Mouse (Mus musculus): Measurements from ENCODE around the gene Pofut1.

DNA sequence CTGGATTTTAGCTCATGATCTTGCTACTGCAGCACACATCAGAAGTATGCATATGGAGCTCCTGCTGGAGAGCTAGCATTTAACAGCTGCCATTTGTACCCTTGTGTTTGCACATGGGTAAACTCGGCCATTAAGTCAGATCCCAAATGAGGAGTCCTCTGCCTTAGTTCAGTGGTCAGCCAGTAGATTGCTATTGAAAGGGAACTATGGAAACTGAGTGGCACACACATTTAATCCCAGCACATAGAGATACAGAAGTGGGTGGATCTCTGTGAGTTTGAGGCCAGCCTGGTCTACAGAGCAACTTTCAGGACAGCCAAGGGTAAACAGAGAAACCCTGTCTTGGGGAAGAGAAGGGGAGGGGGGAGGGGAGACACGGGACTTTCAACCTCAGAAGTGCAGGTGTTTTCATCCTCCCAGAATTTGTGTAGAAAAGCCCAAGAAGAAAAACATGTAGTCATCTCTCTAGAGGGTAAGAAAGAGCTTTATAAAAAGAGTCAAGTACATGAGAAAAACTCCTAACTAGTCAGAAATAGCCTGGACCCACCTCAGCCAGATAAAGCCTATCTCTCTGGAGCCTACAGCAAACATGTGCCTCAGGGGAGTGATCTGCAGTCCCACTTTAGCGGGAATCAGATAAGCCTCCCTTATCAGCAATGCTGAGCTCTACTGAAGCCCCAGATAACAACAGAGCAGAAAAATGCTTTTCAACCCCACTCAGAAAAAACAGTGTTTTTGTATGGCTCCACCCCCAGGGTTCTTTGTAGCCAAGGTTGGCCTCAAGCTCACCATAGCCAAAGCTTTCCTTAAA, 18.7 kb downstream of the Pofut1 start:
- no peak for TF ChIP-seq POLR2A (IDR thresholded peaks at IDR 0.05; ENCODE audit: borderline replicate concordance, extremely low read depth, insufficient read depth, insufficient read length, poor library complexity, severe bottlenecking)
- no peak for TF ChIP-seq CTCF (IDR thresholded peaks at IDR 0.05; ENCODE audit: borderline replicate concordance, extremely low read depth, insufficient read depth, insufficient read length)

Measured in brain, embryonic 14.5 days (tissue).